Mouse (Mus musculus) layer of hippocampus, adult 9-10 months (tissue): ENCODE results near the gene Atp5l.

Source experiments
- DNase-seq: peaks from one replicate; pipeline ENCODE4 v3.0.0; 2022; ENCODE audit warnings: low spot score

Gene Atp5l

GRCm38 (mm10) chr9:44892664-44893063 lies 27.9 kb downstream of the Atp5l start:
- no peak for DNase-seq

GRCm38 (mm10) chr9:44891210-44891609 lies 29.3 kb downstream of the Atp5l start:
- DNase-seq, result no peak

- DNase-seq, result no peak
Measured at GRCm38 (mm10) chr9:44890122-44890521, 30.4 kb downstream of the Atp5l start.

GRCm38 (mm10) chr9:44888114-44888624 lies 32.4 kb downstream of the Atp5l start:
- no peak for DNase-seq

GRCm38 (mm10) chr9:44882981-44883569 lies 37.5 kb downstream of the Atp5l start:
- DNase-seq, result peak; percentile 49

GRCm38 (mm10) chr9:44882436-44882980 lies 38.0 kb downstream of the Atp5l start:
- no peak for DNase-seq

GRCm38 (mm10) chr9:44881941-44882435 lies 38.6 kb downstream of the Atp5l start:
- DNase-seq, result peak; percentile 43

GRCm38 (mm10) chr9:44881221-44881871 lies 39.2 kb downstream of the Atp5l start, which contains the start of gene Kmt2a:
Gene Kmt2a (minus strand): TSS chr9:44881296.
- peak; percentile 92 for DNase-seq

GRCm38 (mm10) chr9:44880309-44881081 lies 40.0 kb downstream of the Atp5l start:
- DNase-seq, result no peak

GRCm38 (mm10) chr9:44879694-44880271 lies 40.8 kb downstream of the Atp5l start:
- DNase-seq, result no peak

- no peak for DNase-seq
Measured at GRCm38 (mm10) chr9:44878776-44879500, 41.6 kb downstream of the Atp5l start.

- DNase-seq, result no peak
Measured at GRCm38 (mm10) chr9:44877686-44878085, 42.9 kb downstream of the Atp5l start.

- DNase-seq, result no peak
Measured at GRCm38 (mm10) chr9:44875476-44875875, 45.1 kb downstream of the Atp5l start.

- no peak for DNase-seq
Measured at GRCm38 (mm10) chr9:44874198-44874597, 46.3 kb downstream of the Atp5l start.

GRCm38 (mm10) chr9:44873665-44874064 lies 46.9 kb downstream of the Atp5l start:
- no peak for DNase-seq

GRCm38 (mm10) chr9:44868336-44869094 lies 52.0 kb downstream of the Atp5l start:
- no peak for DNase-seq

- DNase-seq, result no peak
Measured at GRCm38 (mm10) chr9:44867664-44868063, 52.9 kb downstream of the Atp5l start.

GRCm38 (mm10) chr9:44866501-44867240 lies 53.9 kb downstream of the Atp5l start:
- DNase-seq, result no peak
